Mouse (Mus musculus): Measurements from ENCODE around the gene Tmem176b.

DNA sequence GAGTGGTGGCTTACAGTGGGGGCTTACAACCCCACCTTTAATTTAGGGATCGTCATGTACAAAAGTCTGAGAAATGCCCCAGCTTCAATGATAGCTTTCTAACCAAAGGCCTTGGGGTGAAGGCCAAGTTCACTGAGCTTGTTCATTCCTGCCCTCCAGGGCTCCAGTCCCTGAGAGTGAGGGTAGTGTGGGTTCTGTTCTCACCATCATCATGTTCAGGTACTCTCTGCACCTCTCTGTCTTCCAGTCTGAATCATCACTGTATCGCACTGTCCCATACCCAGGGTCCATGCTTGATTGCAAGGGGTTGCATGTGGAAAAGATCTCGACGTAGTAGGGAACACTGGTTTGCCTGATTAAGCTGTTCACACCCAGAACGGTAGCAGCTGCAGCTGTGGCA, 6.1 kb downstream of the Tmem176b start:
- TF ChIP-seq CTCF (IDR thresholded peaks at IDR 0.05; ENCODE audit: low read depth, low read length) (no peak), POLR2A (IDR thresholded peaks at IDR 0.05; ENCODE audit: borderline replicate concordance, low read depth, low read length) (no peak)
